21 mouse cellular contexts compared by ENCODE assay signal in genomic region chr1:190284138-190284537, GRCm38 (mm10).
"Had no signal": no experiment of that assay in that cellular context is flagged by ENCODE, and none has a peak within 500 bp of the region (broad histone marks: within the 10 kb centered on the region; RNA-seq: fewer than 3 reads in every experiment).

No protein-coding gene starts in this region.

- H3K4me2 ChIP-seq: limb, embryonic 12.5 days; limb, embryonic 15.5 days; liver, embryonic 11.5 days; lung, embryonic 15.5 days; neural tube, embryonic 13.5 days; stomach, embryonic 15.5 days had no signal

- H3K4me3 ChIP-seq: limb, embryonic 12.5 days; limb, embryonic 15.5 days; lung, embryonic 15.5 days; myocyte; neural tube, embryonic 13.5 days; stomach, embryonic 15.5 days had no signal

- H3K36me3 ChIP-seq: limb, embryonic 12.5 days; limb, embryonic 15.5 days; lung, embryonic 15.5 days; neural tube, embryonic 13.5 days; stomach, embryonic 15.5 days had no signal

- H3K27ac ChIP-seq: limb, embryonic 12.5 days; limb, embryonic 15.5 days; liver, embryonic 14.5 days; lung, embryonic 15.5 days; neural tube, embryonic 13.5 days; stomach, embryonic 15.5 days had no signal

- H3K4me1 ChIP-seq: limb, embryonic 12.5 days; limb, embryonic 15.5 days; lung, embryonic 15.5 days; stomach, embryonic 15.5 days had no signal

- ATAC-seq: liver, postnatal 0 days had no signal

- H3K9ac ChIP-seq: limb, embryonic 12.5 days; limb, embryonic 15.5 days; liver, embryonic 14.5 days; liver, postnatal 0 days; lung, embryonic 15.5 days; neural tube, embryonic 13.5 days; stomach, embryonic 15.5 days had no signal

- DNase-seq: kidney, adult 11 months; kidney, adult 9 months; kidney, postnatal 10 days; left cerebral cortex, postnatal 4 days; liver, postnatal 0 days; lung, postnatal 10 days; midbrain, embryonic 14.5 days; retina, postnatal 1 day; right cerebral cortex, postnatal 25 days; spleen, adult 18-20 months; thymus, adult 2 months; thymus, postnatal 14 days; thymus, postnatal 4 days had no signal

- H3K9me3 ChIP-seq: limb, embryonic 12.5 days; limb, embryonic 15.5 days; lung, embryonic 15.5 days; neural tube, embryonic 13.5 days; stomach, embryonic 15.5 days had no signal

- H3K27me3 ChIP-seq: stomach, embryonic 15.5 days had no signal
